Mouse (Mus musculus): ENCODE data around the gene Anapc15-ps.

DNA sequence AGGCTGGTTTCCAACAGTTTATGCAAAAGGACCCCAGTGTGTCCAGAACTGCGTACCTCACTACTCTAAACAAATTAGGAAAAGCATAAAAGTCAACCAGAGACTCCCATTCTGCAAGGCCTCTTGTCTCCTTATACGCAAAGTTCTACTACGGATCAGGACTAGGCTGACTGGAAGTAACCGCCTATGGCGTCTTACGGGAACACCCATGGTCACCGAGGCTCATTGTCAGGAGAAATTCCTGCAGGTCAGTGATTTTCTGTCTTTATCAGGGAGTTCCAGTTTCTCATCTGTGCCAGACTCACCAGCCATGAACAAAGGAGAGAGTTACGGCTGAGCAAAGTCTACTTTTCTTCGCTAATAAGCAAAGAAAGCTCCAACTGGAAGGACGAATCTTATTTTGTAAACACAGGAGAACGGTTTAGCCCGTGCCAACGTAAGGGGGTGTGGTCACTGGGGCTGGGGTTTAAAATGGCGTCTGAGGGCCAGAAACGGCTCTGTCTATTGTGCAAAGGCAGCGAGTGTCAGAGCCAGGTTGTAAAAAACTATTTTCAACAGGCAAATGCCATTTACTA lies 43.9 kb upstream of the Anapc15-ps start:
- TF ChIP-seq CTCF (IDR thresholded peaks at IDR 0.05; ENCODE audit: low read depth) (no peak), EP300 (IDR thresholded peaks at IDR 0.05; ENCODE audit: low read depth) (no peak)

All from liver, embryonic 14.5 days (tissue).